Mouse (Mus musculus) heart, embryonic 16.5 days (tissue): ENCODE data around the gene Gm5485. TPM values are rescaled to one million over a fixed set of nuclear protein-coding genes. Genes with fewer than 3 reads are reported as not detected.

Experiments
- ATAC-seq: fragments of 200-750 bp; cut with Nextera tagmentation; replicated peaks from 2 replicates; pipeline ENCODE4 v1.8.0; 2017; ENCODE audit warnings: moderate number of reproducible peaks; ENCODE audit not compliant: insufficient read depth, low FRiP score; ENCODE audit errors: extremely low read depth
- H3K27ac ChIP-seq: fragments of 300-500 bp; sonication (generic); 2 replicates; pipeline ENCODE4 v1.5.1; 2014; ENCODE audit warnings: mild to moderate bottlenecking, low read length, control low read depth, moderate library complexity
- H3K27me3 ChIP-seq: fragments of 300-500 bp; sonication (generic); 2 replicates; pipeline ENCODE4 v1.6.1; 2014; ENCODE audit warnings: low read length, mixed read lengths; ENCODE audit not compliant: control insufficient read depth, insufficient read depth
- H3K36me3 ChIP-seq: fragments of 300-500 bp; sonication (generic); 2 replicates; pipeline ENCODE4 v1.6.1; 2014; ENCODE audit not compliant: control insufficient read depth, insufficient read depth
- H3K4me1 ChIP-seq: fragments of 300-500 bp; sonication (generic); 2 replicates; pipeline ENCODE4 v1.6.1; 2014; ENCODE audit warnings: low read length, mixed read lengths; ENCODE audit not compliant: control insufficient read depth, insufficient read depth
- H3K4me2 ChIP-seq: fragments of 300-500 bp; sonication (generic); 2 replicates; pipeline ENCODE4 v1.6.1; 2014; ENCODE audit warnings: low read depth, mild to moderate bottlenecking, control low read depth, low read length
- H3K4me3 ChIP-seq: fragments of 300-500 bp; sonication (generic); 2 replicates; pipeline ENCODE4 v1.5.1; 2014; ENCODE audit warnings: mild to moderate bottlenecking, control low read depth, low read length
- H3K9ac ChIP-seq: fragments of 300-500 bp; sonication (generic); 2 replicates; pipeline ENCODE4 v1.6.1; 2014; ENCODE audit warnings: low read length, control low read depth
- H3K9me3 ChIP-seq: fragments of 300-500 bp; sonication (generic); replicated peaks from 2 replicates; pipeline ENCODE4 v1.6.1; 2016; ENCODE audit warnings: low read length; ENCODE audit not compliant: control insufficient read depth
- WGBS: fragments of 180-500 bp; shearing (Covaris S2); extraction: QIAGEN DNeasy Blood & Tissue Kit; methylation state at CpG from one replicate; pipeline ENCODE4 v1.1.7; 2014; 5-methylcytosine and 5-hydroxymethylcytosine counted together
- polyA plus RNA-seq: library from polyadenylated mRNA; unstranded; fragments of >200 nt; fragmentation: Nextera tagmentation; extraction: Ambion mirVana; gene quantifications from 2 replicates; pipeline ENCODE4 v1.2.1, GENCODE M21; 2015

The Gm5485 gene
- 0.32 TPM in 1 of 2 replicates, not detected in the other for polyA plus RNA-seq

- no peak for ATAC-seq
Observed at GRCm38 (mm10) chr16:48412246-48412645, at the start of gene Gm5485. Gene Gm5485, minus strand, starts transcription at chr16:48412416.

GRCm38 (mm10) chr16:48453264-48453663, 41.0 kb upstream of the Gm5485 start:
- no peak overlapping the region for H3K4me2 ChIP-seq

More at GRCm38 (mm10) chr16:48412246-48412645, at the start of gene Gm5485:
- Histone ChIP-seq H3K27ac (no peak within 1 kb of the TSS), H3K9me3 (no peaks in the 10 kb centered on the region), H3K36me3 (no peaks in the 10 kb centered on the region), H3K4me1 (no peaks in the 10 kb centered on the region), H3K9ac (no peak within 1 kb of the TSS), H3K4me2 (no peak within 1 kb of the TSS), H3K27me3 (no peaks in the 10 kb centered on the region), H3K4me3 (no peak within 1 kb of the TSS)
- WGBS, result 70% methylated on average over 1 of the region's 1 CpGs

GRCm38 (mm10) chr16:48446161-48446925, 34.1 kb upstream of the Gm5485 start:
- H3K27me3 ChIP-seq, result no peaks in the 10 kb centered on the region
- no peaks in the 10 kb centered on the region for H3K36me3 ChIP-seq
- ATAC-seq, result no peak
- no peak overlapping the region for H3K4me3 ChIP-seq
- H3K4me1 ChIP-seq, result no peaks in the 10 kb centered on the region
- no peak overlapping the region for H3K4me2 ChIP-seq
- no peak overlapping the region for H3K27ac ChIP-seq
- H3K9me3 ChIP-seq, result no peaks in the 10 kb centered on the region
- 64% methylated on average over 8 of the region's 8 CpGs for WGBS
- H3K9ac ChIP-seq, result no peak overlapping the region

More at GRCm38 (mm10) chr16:48453264-48453663, 41.0 kb upstream of the Gm5485 start:
- Histone ChIP-seq H3K9me3 (no peaks in the 10 kb centered on the region), H3K27me3 (no peaks in the 10 kb centered on the region), H3K4me1 (no peaks in the 10 kb centered on the region), H3K36me3 (no peaks in the 10 kb centered on the region), H3K9ac (no peak overlapping the region), H3K4me3 (no peak overlapping the region), H3K27ac (no peak overlapping the region)
- 69% methylated on average over 3 of the region's 3 CpGs for WGBS
- ATAC-seq, result no peak

GRCm38 (mm10) chr16:48444589-48444988, 32.4 kb upstream of the Gm5485 start:
- ATAC-seq, result no peak
- H3K27ac ChIP-seq, result no peak overlapping the region
- no peaks in the 10 kb centered on the region for H3K36me3 ChIP-seq
- no peak overlapping the region for H3K4me3 ChIP-seq
- no peak overlapping the region for H3K4me2 ChIP-seq
- H3K9ac ChIP-seq, result no peak overlapping the region
- no peaks in the 10 kb centered on the region for H3K4me1 ChIP-seq
- H3K9me3 ChIP-seq, result no peaks in the 10 kb centered on the region
- 93% methylated on average over 5 of the region's 5 CpGs for WGBS
- H3K27me3 ChIP-seq, result no peaks in the 10 kb centered on the region

GRCm38 (mm10) chr16:48437476-48437875, 25.3 kb upstream of the Gm5485 start:
- no peak for ATAC-seq
- H3K4me1 ChIP-seq, result no peaks in the 10 kb centered on the region

GRCm38 (mm10) chr16:48435454-48435853, 23.2 kb upstream of the Gm5485 start:
- Histone ChIP-seq H3K27ac (no peak overlapping the region), H3K36me3 (no peaks in the 10 kb centered on the region), H3K4me2 (no peak overlapping the region), H3K4me3 (no peak overlapping the region), H3K4me1 (no peaks in the 10 kb centered on the region), H3K9me3 (no peaks in the 10 kb centered on the region), H3K27me3 (no peaks in the 10 kb centered on the region), H3K9ac (no peak overlapping the region)
- ATAC-seq, result no peak
- 14% methylated on average over 1 of the region's 1 CpGs for WGBS

More at GRCm38 (mm10) chr16:48437476-48437875, 25.3 kb upstream of the Gm5485 start:
- Histone ChIP-seq H3K4me2 (no peak overlapping the region), H3K36me3 (no peaks in the 10 kb centered on the region), H3K9me3 (no peaks in the 10 kb centered on the region), H3K9ac (no peak overlapping the region), H3K4me3 (no peak overlapping the region), H3K27me3 (no peaks in the 10 kb centered on the region), H3K27ac (no peak overlapping the region)

- WGBS, result 90% methylated on average over 15 of the region's 15 CpGs
Observed at GRCm38 (mm10) chr16:48431027-48431426, 18.8 kb upstream of the Gm5485 start, which contains the start of gene Morc1. Gene Morc1, plus strand, starts transcription at chr16:48431237.

GRCm38 (mm10) chr16:48429427-48429826, 17.2 kb upstream of the Gm5485 start:
- Histone ChIP-seq H3K9ac (no peak overlapping the region), H3K4me2 (no peak overlapping the region), H3K4me1 (no peaks in the 10 kb centered on the region), H3K27me3 (no peaks in the 10 kb centered on the region), H3K4me3 (no peak overlapping the region), H3K27ac (no peak overlapping the region), H3K9me3 (no peaks in the 10 kb centered on the region), H3K36me3 (no peaks in the 10 kb centered on the region)
- 72% methylated on average over 1 of the region's 1 CpGs for WGBS
- no peak for ATAC-seq

More at GRCm38 (mm10) chr16:48431027-48431426, 18.8 kb upstream of the Gm5485 start, which contains the start of gene Morc1:
- Histone ChIP-seq H3K4me1 (no peaks in the 10 kb centered on the region), H3K27ac (no peak within 1 kb of the TSS), H3K27me3 (no peaks in the 10 kb centered on the region), H3K4me3 (no peak within 1 kb of the TSS), H3K9me3 (no peaks in the 10 kb centered on the region), H3K4me2 (no peak within 1 kb of the TSS), H3K36me3 (no peaks in the 10 kb centered on the region), H3K9ac (no peak within 1 kb of the TSS)
- no peak for ATAC-seq

GRCm38 (mm10) chr16:48424069-48424468, 11.9 kb upstream of the Gm5485 start:
- WGBS, result 82% methylated on average over 4 of the region's 4 CpGs
- no peak for ATAC-seq
- no peak overlapping the region for H3K27ac ChIP-seq

More at GRCm38 (mm10) chr16:48424069-48424468, 11.9 kb upstream of the Gm5485 start:
- Histone ChIP-seq H3K4me2 (no peak overlapping the region), H3K36me3 (no peaks in the 10 kb centered on the region), H3K9me3 (no peaks in the 10 kb centered on the region), H3K9ac (no peak overlapping the region), H3K27me3 (no peaks in the 10 kb centered on the region), H3K4me3 (no peak overlapping the region), H3K4me1 (no peaks in the 10 kb centered on the region)
